Mouse (Mus musculus): ENCODE measurements around the gene Ephb2. TPM values are rescaled to one million over a fixed set of nuclear protein-coding genes. Genes with fewer than 3 reads are reported as not detected.

Ephb2 gene
- polyA plus RNA-seq, 1 experiment from 2014 or later: 0.08 TPM

- TF ChIP-seq CTCF (IDR thresholded peaks at IDR 0.05; ENCODE audit: low read depth) (no peak), EP300 (IDR thresholded peaks at IDR 0.05; ENCODE audit: low read depth) (no peak)
- no peak overlapping the region for H3K27ac ChIP-seq (ENCODE audit: low read depth)
- WGBS (ENCODE audit: insufficient replicate concordance): 81% methylated on average over 19 of the region's 19 CpGs
- no peaks in the 10 kb centered on the region for H3K27me3 ChIP-seq (ENCODE audit: insufficient read depth, low read length)
- DNase-seq (no peak), ATAC-seq (no peak)
- no peak overlapping the region for H3K4me2 ChIP-seq (ENCODE audit: low read depth, low read length)
- H3K4me1 ChIP-seq (ENCODE audit: insufficient read depth): no peaks in the 10 kb centered on the region
- H3K36me3 ChIP-seq (replicated peaks; ENCODE audit: insufficient read depth, low read length): no peaks in the 10 kb centered on the region
- H3K9me3 ChIP-seq (ENCODE audit: low read length): no peaks in the 10 kb centered on the region
- no peak overlapping the region for H3K9ac ChIP-seq (replicated peaks)
- no peak overlapping the region for H3K4me3 ChIP-seq (ENCODE audit: low read depth, low read length)
Measured at GRCm38 (mm10) chr4:136672335-136673090, 163.3 kb downstream of the Ephb2 start.

GRCm38 (mm10) chr4:136667757-136668156, 168.0 kb downstream of the Ephb2 start:
- H3K4me2 ChIP-seq (ENCODE audit: low read depth, low read length): no peak overlapping the region
- no peak for DNase-seq
- no peaks in the 10 kb centered on the region for H3K9me3 ChIP-seq (ENCODE audit: low read length)
- H3K4me3 ChIP-seq (ENCODE audit: low read depth, low read length): no peak overlapping the region
- no peak overlapping the region for H3K9ac ChIP-seq (replicated peaks)
- WGBS (ENCODE audit: insufficient replicate concordance): 48% methylated on average over 10 of the region's 10 CpGs
- H3K27me3 ChIP-seq (ENCODE audit: insufficient read depth, low read length): no peaks in the 10 kb centered on the region
- H3K27ac ChIP-seq (ENCODE audit: low read depth): no peak overlapping the region
- no peak for ATAC-seq
- H3K36me3 ChIP-seq (replicated peaks; ENCODE audit: insufficient read depth, low read length): no peaks in the 10 kb centered on the region
- H3K4me1 ChIP-seq (ENCODE audit: insufficient read depth): no peaks in the 10 kb centered on the region
- TF ChIP-seq CTCF (IDR thresholded peaks at IDR 0.05; ENCODE audit: low read depth) (0 out of 2 replicates have a peak, but pooled peaks have one; percentile 12), EP300 (IDR thresholded peaks at IDR 0.05; ENCODE audit: low read depth) (no peak)

GRCm38 (mm10) chr4:136666002-136666401, 169.8 kb downstream of the Ephb2 start:
- H3K4me1 ChIP-seq (ENCODE audit: insufficient read depth): no peaks in the 10 kb centered on the region
- H3K9ac ChIP-seq (replicated peaks): no peak overlapping the region
- DNase-seq: no peak
- H3K27ac ChIP-seq (ENCODE audit: low read depth): no peak overlapping the region
- no peak overlapping the region for H3K4me2 ChIP-seq (ENCODE audit: low read depth, low read length)
- H3K9me3 ChIP-seq (ENCODE audit: low read length): no peaks in the 10 kb centered on the region
- no peak for TF ChIP-seq EP300 (IDR thresholded peaks at IDR 0.05; ENCODE audit: low read depth)
- TF ChIP-seq CTCF (IDR thresholded peaks at IDR 0.05; ENCODE audit: low read depth): peak; percentile 58
- H3K36me3 ChIP-seq (replicated peaks; ENCODE audit: insufficient read depth, low read length): no peaks in the 10 kb centered on the region
- no peak overlapping the region for H3K4me3 ChIP-seq (ENCODE audit: low read depth, low read length)
- ATAC-seq: no peak
- WGBS (ENCODE audit: insufficient replicate concordance): 62% methylated on average over 4 of the region's 4 CpGs
- H3K27me3 ChIP-seq (ENCODE audit: insufficient read depth, low read length): no peaks in the 10 kb centered on the region

GRCm38 (mm10) chr4:136665068-136665467, 170.7 kb downstream of the Ephb2 start:
- H3K9ac ChIP-seq (replicated peaks): no peak overlapping the region
- TF ChIP-seq CTCF (IDR thresholded peaks at IDR 0.05; ENCODE audit: low read depth) (no peak), EP300 (IDR thresholded peaks at IDR 0.05; ENCODE audit: low read depth) (no peak)
- H3K36me3 ChIP-seq (replicated peaks; ENCODE audit: insufficient read depth, low read length): no peaks in the 10 kb centered on the region
- H3K27ac ChIP-seq (ENCODE audit: low read depth): no peak overlapping the region
- ATAC-seq (no peak), DNase-seq (no peak)
- H3K4me2 ChIP-seq (ENCODE audit: low read depth, low read length): no peak overlapping the region
- no peaks in the 10 kb centered on the region for H3K27me3 ChIP-seq (ENCODE audit: insufficient read depth, low read length)
- H3K4me1 ChIP-seq (ENCODE audit: insufficient read depth): no peaks in the 10 kb centered on the region
- H3K4me3 ChIP-seq (ENCODE audit: low read depth, low read length): no peak overlapping the region
- 78% methylated on average over 9 of the region's 9 CpGs for WGBS (ENCODE audit: insufficient replicate concordance)
- no peaks in the 10 kb centered on the region for H3K9me3 ChIP-seq (ENCODE audit: low read length)

GRCm38 (mm10) chr4:136657914-136658313, 177.9 kb downstream of the Ephb2 start:
- 26% methylated on average over 3 of the region's 3 CpGs for WGBS (ENCODE audit: insufficient replicate concordance)
- H3K36me3 ChIP-seq (replicated peaks; ENCODE audit: insufficient read depth, low read length): no peaks in the 10 kb centered on the region
- no peaks in the 10 kb centered on the region for H3K9me3 ChIP-seq (ENCODE audit: low read length)
- no peaks in the 10 kb centered on the region for H3K27me3 ChIP-seq (ENCODE audit: insufficient read depth, low read length)
- no peak overlapping the region for H3K9ac ChIP-seq (replicated peaks)
- DNase-seq (no peak), ATAC-seq (no peak)
- no peak overlapping the region for H3K27ac ChIP-seq (ENCODE audit: low read depth)
- H3K4me1 ChIP-seq (ENCODE audit: insufficient read depth): no peaks in the 10 kb centered on the region
- H3K4me3 ChIP-seq (ENCODE audit: low read depth, low read length): no peak overlapping the region
- TF ChIP-seq EP300 (IDR thresholded peaks at IDR 0.05; ENCODE audit: low read depth) (no peak), CTCF (IDR thresholded peaks at IDR 0.05; ENCODE audit: low read depth) (no peak)
- no peak overlapping the region for H3K4me2 ChIP-seq (ENCODE audit: low read depth, low read length)

GRCm38 (mm10) chr4:136653692-136654234, 182.0 kb downstream of the Ephb2 start:
- TF ChIP-seq EP300 (IDR thresholded peaks at IDR 0.05; ENCODE audit: low read depth): no peak
- TF ChIP-seq CTCF (IDR thresholded peaks at IDR 0.05; ENCODE audit: low read depth): no peak
- Histone ChIP-seq H3K27ac (ENCODE audit: low read depth) (no peak overlapping the region), H3K9me3 (ENCODE audit: low read length) (no peaks in the 10 kb centered on the region), H3K4me1 (ENCODE audit: insufficient read depth) (no peaks in the 10 kb centered on the region), H3K4me3 (ENCODE audit: low read depth, low read length) (no peak overlapping the region), H3K9ac (replicated peaks) (no peak overlapping the region), H3K36me3 (replicated peaks; ENCODE audit: insufficient read depth, low read length) (no peaks in the 10 kb centered on the region), H3K27me3 (ENCODE audit: insufficient read depth, low read length) (no peaks in the 10 kb centered on the region), H3K4me2 (ENCODE audit: low read depth, low read length) (no peak overlapping the region)
- 47% methylated on average over 10 of the region's 10 CpGs for WGBS (ENCODE audit: insufficient replicate concordance)
- no peak for DNase-seq
- ATAC-seq: no peak
